8 mouse cellular contexts compared by ENCODE assay signal in genomic region chr9:118927501-118927900, GRCm38 (mm10). TPM values are rescaled to one million over a fixed set of nuclear protein-coding genes. Genes with fewer than 3 reads are reported as not detected.
DNase-seq lines count a peak whose midpoint lies in the region; ATAC-seq and TF ChIP-seq lines count a peak whose summit lies in the region.

No protein-coding gene starts in this region.

- WGBS in heart, embryonic 10.5 days = 46% methylated on average over 8 of the region's 8 CpGs
- 16% methylated on average over 8 of the region's 8 CpGs for WGBS in forebrain, postnatal 0 days
- 49% methylated on average over 8 of the region's 8 CpGs for WGBS in midbrain, embryonic 13.5 days

- peaks cover 48% of the 10 kb centered on the region for H3K4me1 ChIP-seq in heart, embryonic 10.5 days
- H3K4me1 ChIP-seq in forebrain, postnatal 0 days (ENCODE audit: insufficient read depth) = peaks cover 11% of the 10 kb centered on the region
- peaks cover 33% of the 10 kb centered on the region for H3K4me1 ChIP-seq in midbrain, embryonic 13.5 days (replicated peaks)

- H3K27ac ChIP-seq in heart, embryonic 10.5 days = no peak overlapping the region
- H3K27ac ChIP-seq in forebrain, postnatal 0 days (ENCODE audit: low read depth, low read length) = 0 out of 2 replicates have a peak overlapping the region, but pooled peaks have one; percentile 92
- H3K27ac ChIP-seq in midbrain, embryonic 13.5 days = 0 out of 2 replicates have a peak overlapping the region, but pooled peaks have one; percentile 84

- no peak for ATAC-seq in forebrain, postnatal 0 days
- no peak for ATAC-seq in midbrain, embryonic 13.5 days
- ATAC-seq in cerebellum, adult (ENCODE audit: insufficient number of reproducible peaks, low FRiP score, low TSS enrichment) = no peak

- intact Hi-C loops in left cerebral cortex, postnatal 36 days (cut with DNase I) = loop anchor here (2.0 to 10.0 kb wide), 4 partner anchors 50 to 417 kb away; partner anchors contain the start of gene Myd88

- DNase-seq in heart, embryonic 10.5 days (ENCODE audit: low spot score) = no peak
- DNase-seq in heart, adult 8-10 months (ENCODE audit: low spot score) = no peak
- DNase-seq in brain, adult 2 months (ENCODE audit: low read depth, low spot score) = peak; percentile 61
- peak; percentile 28 for DNase-seq in forebrain, postnatal 0 days
- DNase-seq in left cerebral cortex, postnatal 36 days (ENCODE audit: low spot score in 2 of 2) = peak; percentile 42 to 57
- no peak for DNase-seq in ovary, postnatal 10 days (ENCODE audit: low spot score)

- peak overlapping the region; percentile 90 for H3K4me2 ChIP-seq in forebrain, postnatal 0 days (ENCODE audit: low read depth)
- H3K4me2 ChIP-seq in midbrain, embryonic 13.5 days (replicated peaks) = peak overlapping the region; percentile 97

- H3K36me3 ChIP-seq in heart, embryonic 10.5 days = 0 out of 2 replicates have a peak, but pooled peaks cover 9% of the 10 kb centered on the region
- no peaks in the 10 kb centered on the region for H3K36me3 ChIP-seq in forebrain, postnatal 0 days (ENCODE audit: insufficient read depth)
- H3K36me3 ChIP-seq in midbrain, embryonic 13.5 days = no peaks in the 10 kb centered on the region

- H3K4me3 ChIP-seq in heart, embryonic 10.5 days = peak overlapping the region; percentile 81
- H3K4me3 ChIP-seq in forebrain, postnatal 0 days (ENCODE audit: low read depth, low read length) = peak overlapping the region; percentile 79
- peak overlapping the region; percentile 68 for H3K4me3 ChIP-seq in midbrain, embryonic 13.5 days (replicated peaks)

- peak overlapping the region; percentile 80 for H3K9ac ChIP-seq in forebrain, postnatal 0 days
- H3K9ac ChIP-seq in midbrain, embryonic 13.5 days (replicated peaks) = peak overlapping the region; percentile 81

- no peaks in the 10 kb centered on the region for H3K27me3 ChIP-seq in heart, embryonic 10.5 days (ENCODE audit: insufficient read depth, poor library complexity, severe bottlenecking)
- no peaks in the 10 kb centered on the region for H3K27me3 ChIP-seq in forebrain, postnatal 0 days (ENCODE audit: insufficient read depth, low read length)
- H3K27me3 ChIP-seq in midbrain, embryonic 13.5 days = peaks cover 4% of the 10 kb centered on the region; the same call in 1 of the 2 replicates

- TF ChIP-seq CTCF in forebrain, postnatal 0 days (IDR thresholded peaks at IDR 0.05; ENCODE audit: low read depth) = no peak

- no peaks in the 10 kb centered on the region for H3K9me3 ChIP-seq in heart, embryonic 10.5 days
- H3K9me3 ChIP-seq in forebrain, postnatal 0 days (ENCODE audit: low read length) = no peaks in the 10 kb centered on the region
- H3K9me3 ChIP-seq in midbrain, embryonic 13.5 days = no peaks in the 10 kb centered on the region

RNA-seq across cellular contexts. Expression of gene Ctdspl, which starts 1.2 kb away (rescaled TPM):
- polyA plus RNA-seq in heart, embryonic 10.5 days (2016; fragmentation: Nextera tagmentation; extraction: Ambion mirVana) = 8.8 and 10.2 TPM in 2 replicates
- total RNA-seq in heart, adult 8-10 months (2022) = 10 to 100 TPM in 1 of 4 experiments, 1 to 10 TPM in 3; 7.5 to 10.2 (median 7.8) TPM
- total RNA-seq in forebrain, postnatal 0 days (2014; rRNA removed) = 7.8 and 7.9 TPM in 2 replicates
- 1.9 and 4.6 TPM in 2 replicates for polyA plus RNA-seq in forebrain, postnatal 0 days (2015; fragmentation: Nextera tagmentation; extraction: Ambion mirVana)
- total RNA-seq in left cerebral cortex, postnatal 36 days (2021) = 10 to 100 TPM; 34.4 to 38.3 TPM
- polyA plus RNA-seq in midbrain, embryonic 13.5 days (2015; fragmentation: Nextera tagmentation; extraction: Ambion mirVana) = 5.2 and 6.2 TPM in 2 replicates

Comparison
In these comparisons a context has a peak if more than half of its experiments do, and no peak if none do; other contexts are left out.
1. DNase-seq: peak in brain, adult 2 months (single experiment), forebrain, postnatal 0 days (single experiment) and left cerebral cortex, postnatal 36 days (2 of 2); none in heart, embryonic 10.5 days (single experiment), heart, adult 8-10 months (single experiment) and ovary, postnatal 10 days (single experiment).
2. Peak in every context shown above with its lines, with median percentiles within 50 percentile points of each other: H3K4me3 ChIP-seq.